Mouse (Mus musculus): ENCODE measurements at regions not wholly inside any gene's neighbourhood (a gene's known extent, or its start where the extent isn't known, plus 50 kb on each side); places are given as distances from the start of the nearest gene placed in this dataset.
"Not testable (repeated sequence)": the region's sequence is repeated elsewhere in the genome, so short reads cannot be mapped to it uniquely, and the experiment has no call there.

GRCm38 (mm10) chr8:56929076-56929475, 378.2 kb downstream of the Fbxo8 start:
- DNase-seq (ENCODE audit: low spot score in 2 of 2): no peak

GRCm38 (mm10) chr8:56932421-56932820, 381.5 kb downstream of the Fbxo8 start:
- no peak for DNase-seq (ENCODE audit: low spot score in 2 of 2)

- no peak for DNase-seq (ENCODE audit: low spot score in 2 of 2)
Observed at GRCm38 (mm10) chr8:56962186-56962585, 358.6 kb upstream of the Hand2 start.

GRCm38 (mm10) chr8:56970311-56970710, 350.5 kb upstream of the Hand2 start:
- no peak for DNase-seq (ENCODE audit: low spot score in 2 of 2)

GRCm38 (mm10) chr8:56978994-56979393, 341.8 kb upstream of the Hand2 start:
- no peak for DNase-seq (ENCODE audit: low spot score in 2 of 2)

GRCm38 (mm10) chr8:56979416-56979815, 341.4 kb upstream of the Hand2 start:
- no peak for DNase-seq (ENCODE audit: low spot score in 2 of 2)

GRCm38 (mm10) chr8:57010318-57011024, 310.3 kb upstream of the Hand2 start:
- no peak for DNase-seq (ENCODE audit: low spot score in 2 of 2)

- DNase-seq (ENCODE audit: low spot score in 2 of 2): no peak
Observed at GRCm38 (mm10) chr8:57013813-57014320, 306.9 kb upstream of the Hand2 start.

GRCm38 (mm10) chr8:57016329-57016728, 304.5 kb upstream of the Hand2 start:
- DNase-seq (ENCODE audit: low spot score in 2 of 2): no peak

- peak in 1 of 2 experiments; percentile 6 for DNase-seq (ENCODE audit: low spot score in 2 of 2)
Observed at GRCm38 (mm10) chr8:57028096-57028495, 292.7 kb upstream of the Hand2 start.

- DNase-seq (ENCODE audit: low spot score in 2 of 2): no peak
Observed at GRCm38 (mm10) chr8:57048490-57048889, 272.3 kb upstream of the Hand2 start.

GRCm38 (mm10) chr8:57048909-57049308, 271.9 kb upstream of the Hand2 start:
- DNase-seq (ENCODE audit: low spot score in 2 of 2): no peak

- DNase-seq (ENCODE audit: low spot score in 2 of 2): no peak
Observed at GRCm38 (mm10) chr8:57052661-57053060, 268.1 kb upstream of the Hand2 start.

- no peak for DNase-seq (ENCODE audit: low spot score in 2 of 2)
Observed at GRCm38 (mm10) chr8:57076995-57077394, 243.8 kb upstream of the Hand2 start.

- DNase-seq (ENCODE audit: low spot score in 2 of 2): no peak
Observed at GRCm38 (mm10) chr8:57086811-57087210, 234.0 kb upstream of the Hand2 start.

- no peak for DNase-seq (ENCODE audit: low spot score in 2 of 2)
Observed at GRCm38 (mm10) chr8:57092403-57092802, 228.4 kb upstream of the Hand2 start.

- DNase-seq (ENCODE audit: low spot score in 2 of 2): no peak
Observed at GRCm38 (mm10) chr8:57095169-57095568, 225.6 kb upstream of the Hand2 start.

- not testable (repeated sequence) for DNase-seq (ENCODE audit: low spot score in 2 of 2)
Observed at GRCm38 (mm10) chr8:57110765-57111402, 209.9 kb upstream of the Hand2 start.

GRCm38 (mm10) chr8:57111403-57111771, 209.4 kb upstream of the Hand2 start:
- DNase-seq (ENCODE audit: low spot score in 2 of 2): no peak

- no peak for DNase-seq (ENCODE audit: low spot score in 2 of 2)
Observed at GRCm38 (mm10) chr8:57113915-57114314, 206.9 kb upstream of the Hand2 start.

- DNase-seq (ENCODE audit: low spot score in 2 of 2): no peak
Observed at GRCm38 (mm10) chr8:57115303-57115702, 205.5 kb upstream of the Hand2 start.

- no peak for DNase-seq (ENCODE audit: low spot score in 2 of 2)
Observed at GRCm38 (mm10) chr8:57134041-57134440, 186.7 kb upstream of the Hand2 start.

- DNase-seq (ENCODE audit: low spot score in 2 of 2): no peak
Observed at GRCm38 (mm10) chr8:57134726-57135125, 186.1 kb upstream of the Hand2 start.

All from cerebellum, postnatal 4 days (tissue).